Mouse (Mus musculus): ENCODE results near the gene Shb. TPM values are rescaled to one million over a fixed set of nuclear protein-coding genes. Genes with fewer than 3 reads are reported as not detected.

Gene Shb
- total and polyA plus RNA-seq, 3 experiments, result 7.7 to 15.5 (median 8.6) TPM

GRCm38 (mm10) chr4:45492681-45493081, 39.6 kb downstream of the Shb start:
- H3K27ac ChIP-seq (ENCODE audit: insufficient read depth, low read depth), result peak overlapping the region; percentile 22; the same call in 1 of the 2 replicates
- H3K79me2 ChIP-seq (replicated peaks; ENCODE audit: control insufficient read depth, extremely low read depth, insufficient read depth, poor library complexity, severe bottlenecking), result no peaks in the 10 kb centered on the region
- no peaks in the 10 kb centered on the region for H3K9me3 ChIP-seq (replicated peaks; ENCODE audit: low read length)
- H3K4me2 ChIP-seq (ENCODE audit: insufficient read depth, low read depth, poor library complexity, severe bottlenecking), result peak overlapping the region; percentile 67
- H3K9ac ChIP-seq (ENCODE audit: insufficient read depth, low read depth), result no peak overlapping the region
- TF ChIP-seq JUND (conservative IDR thresholded peaks at IDR 0.05; ENCODE audit: low read depth, low read length) (no peak), MEF2A (IDR thresholded peaks at IDR 0.05; ENCODE audit: borderline replicate concordance, low read depth, low read length) (peak; percentile 80; the same call in 1 of the 2 replicates), PAX5 (IDR thresholded peaks at IDR 0.05; ENCODE audit: low read length) (no peak), SIN3A (IDR thresholded peaks at IDR 0.05; ENCODE audit: low read length) (0 out of 2 replicates have a peak, but pooled peaks have one; percentile 31)
- H3K4me3 ChIP-seq (replicated peaks in 1 of 3; ENCODE audit: low read depth in 2 of 3, low read length in 2 of 3, poor library complexity in 1 of 3), result no peak overlapping the region
- dilution Hi-C loops (cut with MboI; ENCODE audit: extremely low pct_ligation_motif_present, extremely low pct_unique_long_range_greater_than_20kb, low sequenced_read_pairs), result no loop called here
- in situ Hi-C loops (cut with MboI; ENCODE audit: low pct_ligation_motif_present, low pct_unique_long_range_greater_than_20kb, low sequenced_read_pairs), result no loop called here
- H3K36me3 ChIP-seq (replicated peaks in 1 of 2; ENCODE audit: control insufficient read depth in 1 of 2, insufficient read depth in 1 of 2, low read length in 1 of 2), result peaks cover 4 to 33% of the 10 kb centered on the region in 2 experiments
- no peak for DNase-seq (ENCODE audit: extremely low read depth)
- peaks cover 46 to 98% of the 10 kb centered on the region in 2 experiments for H3K4me1 ChIP-seq (ENCODE audit: control insufficient read depth in 1 of 2, insufficient read depth in 2 of 2)
- H3K27me3 ChIP-seq (replicated peaks), result no peaks in the 10 kb centered on the region

- dilution Hi-C loops (cut with MboI; ENCODE audit: extremely low pct_ligation_motif_present, extremely low pct_unique_long_range_greater_than_20kb, low sequenced_read_pairs) (no loop called here), in situ Hi-C loops (cut with MboI; ENCODE audit: low pct_ligation_motif_present, low pct_unique_long_range_greater_than_20kb, low sequenced_read_pairs) (no loop called here)
- Histone ChIP-seq H3K79me2 (replicated peaks; ENCODE audit: control insufficient read depth, extremely low read depth, insufficient read depth, poor library complexity, severe bottlenecking) (no peaks in the 10 kb centered on the region), H3K4me3 (replicated peaks in 1 of 3; ENCODE audit: low read depth in 2 of 3, low read length in 2 of 3, poor library complexity in 1 of 3) (no peak overlapping the region), H3K4me2 (ENCODE audit: insufficient read depth, low read depth, poor library complexity, severe bottlenecking) (peak overlapping the region; percentile 67), H3K9me3 (replicated peaks; ENCODE audit: low read length) (no peaks in the 10 kb centered on the region), H3K27me3 (replicated peaks) (no peaks in the 10 kb centered on the region), H3K27ac (ENCODE audit: insufficient read depth, low read depth) (peak overlapping the region; percentile 22), H3K4me1 (ENCODE audit: control insufficient read depth in 1 of 2, insufficient read depth in 2 of 2) (peaks cover 40 to 98% of the 10 kb centered on the region in 2 experiments), H3K9ac (ENCODE audit: insufficient read depth, low read depth) (peak overlapping the region; percentile 16), H3K36me3 (replicated peaks in 1 of 2; ENCODE audit: control insufficient read depth in 1 of 2, insufficient read depth in 1 of 2, low read length in 1 of 2) (peaks cover 4 to 39% of the 10 kb centered on the region in 2 experiments)
- peak; percentile 38 for DNase-seq (ENCODE audit: extremely low read depth)
- TF ChIP-seq HCFC1 (IDR thresholded peaks at IDR 0.05; ENCODE audit: low read depth, low read length), result no peak
- TF ChIP-seq TBP (conservative IDR thresholded peaks at IDR 0.05; ENCODE audit: low read depth, low read length), result no peak
- no peak for TF ChIP-seq GABPA (IDR thresholded peaks at IDR 0.05; ENCODE audit: insufficient replicate concordance, low read depth, low read length)
- 0 out of 2 replicates have a peak, but pooled peaks have one; percentile 21 for TF ChIP-seq TCF12 (IDR thresholded peaks at IDR 0.05; ENCODE audit: low read depth, low read length)
- no peak for TF ChIP-seq RAD21 (IDR thresholded peaks at IDR 0.05; ENCODE audit: low read depth, low read length)
- TF ChIP-seq ETS1 (conservative IDR thresholded peaks at IDR 0.05; ENCODE audit: low read depth, low read length), result peak; percentile 65; the same call in 1 of the 2 replicates
- no peak for TF ChIP-seq CTCF (conservative IDR thresholded peaks at IDR 0.05 in 1 of 2, IDR thresholded peaks at IDR 0.05 in 1 of 2; ENCODE audit: low read depth in 2 of 2, low read length in 2 of 2)
- no peak for TF ChIP-seq MEF2A (IDR thresholded peaks at IDR 0.05; ENCODE audit: borderline replicate concordance, low read depth, low read length)
- TF ChIP-seq USF2 (conservative IDR thresholded peaks at IDR 0.05; ENCODE audit: low read depth, low read length), result no peak
- TF ChIP-seq MAX (IDR thresholded peaks at IDR 0.05; ENCODE audit: low read length), result no peak
- no peak for TF ChIP-seq CHD2 (IDR thresholded peaks at IDR 0.05; ENCODE audit: low read length)
- TF ChIP-seq UBTF (IDR thresholded peaks at IDR 0.05; ENCODE audit: low read depth, low read length), result no peak
- TF ChIP-seq POLR2AphosphoS2 (IDR thresholded peaks at IDR 0.05; ENCODE audit: low read depth, low read length), result no peak
- no peak for TF ChIP-seq ZKSCAN1 (IDR thresholded peaks at IDR 0.05; ENCODE audit: borderline replicate concordance, low read depth, low read length)
- no peak for TF ChIP-seq MAZ (IDR thresholded peaks at IDR 0.05; ENCODE audit: low read depth, low read length)
- TF ChIP-seq MYC (IDR thresholded peaks at IDR 0.05; ENCODE audit: low read depth, low read length), result no peak; the same call in 1 of the 2 replicates
- no peak for TF ChIP-seq ZMIZ1 (IDR thresholded peaks at IDR 0.05; ENCODE audit: low read depth, low read length)
- no peak for TF ChIP-seq USF1 (IDR thresholded peaks at IDR 0.05; ENCODE audit: low read depth, low read length)
- TF ChIP-seq BHLHE40 (IDR thresholded peaks at IDR 0.05; ENCODE audit: low read depth, low read length), result no peak
- peak; percentile 82 for TF ChIP-seq MAFK (IDR thresholded peaks at IDR 0.05; ENCODE audit: insufficient replicate concordance, low read length)
- TF ChIP-seq PAX5 (IDR thresholded peaks at IDR 0.05; ENCODE audit: low read length), result no peak
- TF ChIP-seq SIN3A (IDR thresholded peaks at IDR 0.05; ENCODE audit: low read length), result peak; percentile 54; the same call in 1 of the 2 replicates
- no peak for TF ChIP-seq EP300 (IDR thresholded peaks at IDR 0.05; ENCODE audit: low read length)
- no peak for TF ChIP-seq MXI1 (IDR thresholded peaks at IDR 0.05; ENCODE audit: low read depth, low read length)
- no peak for TF ChIP-seq JUND (conservative IDR thresholded peaks at IDR 0.05; ENCODE audit: low read depth, low read length)
- TF ChIP-seq SMC3 (IDR thresholded peaks at IDR 0.05; ENCODE audit: low read depth, low read length), result no peak
- TF ChIP-seq CHD1 (IDR thresholded peaks at IDR 0.05; ENCODE audit: low read depth, low read length), result no peak
- TF ChIP-seq NRF1 (IDR thresholded peaks at IDR 0.05; ENCODE audit: low read depth, low read length), result no peak
- no peak for TF ChIP-seq RCOR1 (conservative IDR thresholded peaks at IDR 0.05; ENCODE audit: low read depth, low read length)
- TF ChIP-seq ELF1 (IDR thresholded peaks at IDR 0.05; ENCODE audit: low read depth, low read length), result no peak
Measured at GRCm38 (mm10) chr4:45491685-45492601, 40.3 kb downstream of the Shb start.

Measured in CH12.LX (cell line).